Comparison of ENCODE assay signal across 13 mouse cellular contexts in the genomic region with DNA sequence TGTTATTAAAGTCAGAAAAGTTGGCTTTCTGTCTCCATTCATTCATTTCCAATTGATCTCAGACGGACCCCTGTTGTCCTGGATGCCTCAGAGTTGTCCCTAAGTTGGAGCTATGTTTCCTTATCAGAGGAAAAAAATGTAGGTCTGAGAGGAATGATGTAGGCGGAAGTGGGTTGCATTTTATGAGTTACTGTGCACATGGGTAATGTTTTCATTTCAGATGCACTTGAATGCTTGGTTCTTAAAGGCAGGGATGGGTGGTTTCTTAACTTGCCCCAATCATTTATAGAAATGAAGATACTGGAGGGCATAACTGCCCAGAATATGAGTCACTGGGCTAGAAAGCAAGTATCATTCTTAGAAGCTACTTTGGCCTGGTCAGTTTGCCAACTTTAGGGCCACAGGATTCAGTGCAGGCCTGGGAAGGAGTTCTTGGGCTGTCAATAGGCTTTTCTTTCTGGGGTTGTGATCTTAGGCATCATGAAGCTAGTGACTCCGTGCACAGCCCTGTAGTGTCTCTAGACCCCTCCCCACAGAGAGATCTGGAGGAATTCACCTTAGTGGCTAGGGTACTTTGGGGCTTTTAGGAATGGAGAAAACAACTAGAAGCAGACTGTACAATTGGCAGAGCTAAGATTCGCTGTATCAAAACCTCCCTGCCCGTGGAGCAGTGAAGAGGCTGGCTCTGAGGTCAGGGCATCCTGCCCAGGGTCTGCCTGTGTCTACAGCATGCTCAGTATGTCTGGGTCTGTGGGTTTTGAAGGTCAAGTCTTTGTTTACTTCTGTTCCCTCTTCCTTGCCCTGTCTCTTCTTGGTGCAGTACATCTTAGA. TPM values are rescaled to one million over a fixed set of nuclear protein-coding genes. Genes with fewer than 3 reads are reported as not detected.
DNase-seq lines count a peak whose midpoint lies in the region; ATAC-seq lines count a peak whose summit lies in the region.
"Had no signal": no experiment of that assay in that cellular context is flagged by ENCODE, and none has a peak within 500 bp of the region (broad histone marks: within the 10 kb centered on the region; RNA-seq: fewer than 3 reads in every experiment).

No protein-coding gene starts in this region.

- peaks cover 26% of the 10 kb centered on the region for H3K27me3 ChIP-seq in forebrain, embryonic 13.5 days
- peaks cover 63% of the 10 kb centered on the region for H3K27me3 ChIP-seq in forebrain, embryonic 12.5 days
- H3K27me3 ChIP-seq in megakaryocyte, embryonic 14.5 days (replicated peaks), result peaks cover 23% of the 10 kb centered on the region

- H3K9me3 ChIP-seq in forebrain, embryonic 13.5 days (replicated peaks), result no peaks in the 10 kb centered on the region
- H3K9me3 ChIP-seq in forebrain, embryonic 12.5 days, result no peaks in the 10 kb centered on the region
- H3K9me3 ChIP-seq in megakaryocyte, embryonic 14.5 days, result no peaks in the 10 kb centered on the region
- H3K9me3 ChIP-seq: heart, embryonic 13.5 days; limb, embryonic 15.5 days had no signal

- H3K27ac ChIP-seq in forebrain, embryonic 13.5 days, result peak overlapping the region; percentile 87
- H3K27ac ChIP-seq in forebrain, embryonic 12.5 days, result no peak overlapping the region
- H3K27ac ChIP-seq: heart, embryonic 13.5 days; limb, embryonic 15.5 days had no signal

- peak overlapping the region; percentile 90; the same call in 1 of the 2 replicates for H3K4me2 ChIP-seq in forebrain, embryonic 13.5 days
- no peak overlapping the region for H3K4me2 ChIP-seq in forebrain, embryonic 12.5 days

- no peaks in the 10 kb centered on the region for H3K36me3 ChIP-seq in forebrain, embryonic 13.5 days (ENCODE audit: poor library complexity, severe bottlenecking)
- H3K36me3 ChIP-seq in forebrain, embryonic 12.5 days (replicated peaks), result no peaks in the 10 kb centered on the region
- peaks cover 9% of the 10 kb centered on the region for H3K36me3 ChIP-seq in megakaryocyte, embryonic 14.5 days (replicated peaks; ENCODE audit: low read length)
- H3K36me3 ChIP-seq: heart, embryonic 13.5 days; limb, embryonic 15.5 days had no signal

- WGBS in forebrain, embryonic 13.5 days, result 75% methylated on average over 5 of the region's 5 CpGs
- 80% methylated on average over 5 of the region's 5 CpGs for WGBS in forebrain, embryonic 12.5 days

- peaks cover 44% of the 10 kb centered on the region for H3K4me1 ChIP-seq in forebrain, embryonic 13.5 days
- peaks cover 22% of the 10 kb centered on the region for H3K4me1 ChIP-seq in forebrain, embryonic 12.5 days
- H3K4me1 ChIP-seq in megakaryocyte, embryonic 14.5 days, result peaks cover 91% of the 10 kb centered on the region

- no peak overlapping the region for H3K4me3 ChIP-seq in forebrain, embryonic 13.5 days
- H3K4me3 ChIP-seq in forebrain, embryonic 12.5 days (replicated peaks), result no peak overlapping the region
- peak overlapping the region; percentile 96 for H3K4me3 ChIP-seq in megakaryocyte, embryonic 14.5 days (replicated peaks)
- H3K4me3 ChIP-seq: heart, embryonic 13.5 days had no signal

- peak; percentile 72 for DNase-seq in 3T3-L1 (ENCODE audit: low read depth, low spot score)
- DNase-seq in cerebellum, postnatal 14 days, result peak; percentile 62 to 65
- DNase-seq in heart, adult 18-20 months, result no peak
- DNase-seq in heart, postnatal 25 days (ENCODE audit: low spot score), result no peak
- DNase-seq: embryo, embryonic 11 days; lung, postnatal 10 days had no signal

- H3K9ac ChIP-seq in forebrain, embryonic 13.5 days, result no peak overlapping the region
- H3K9ac ChIP-seq in forebrain, embryonic 12.5 days, result no peak overlapping the region
- H3K9ac ChIP-seq: limb, embryonic 15.5 days had no signal

- no peak for ATAC-seq in forebrain, embryonic 13.5 days
- no peak for ATAC-seq in forebrain, embryonic 12.5 days (ENCODE audit: low FRiP score)
- no peak for ATAC-seq in megakaryocyte, adult 5-6 weeks (ENCODE audit: poor library complexity, severe bottlenecking)
- ATAC-seq: intestine, embryonic 16.5 days had no signal

- intact Hi-C loops in heart, postnatal 25 days (cut with DNase I), result loop anchor here (5.0 kb wide), 2 partner anchors 34 to 76 kb away; no protein-coding TSS in a partner anchor

RNA-seq across cellular contexts. Expression of gene Sema7a, which starts 1.5 kb away (rescaled TPM):
- polyA plus RNA-seq in forebrain, embryonic 13.5 days (2015; fragmentation: Nextera tagmentation; extraction: Ambion mirVana), result 1.1 and 2.2 TPM in 2 replicates
- polyA plus RNA-seq in forebrain, embryonic 12.5 days (2016; fragmentation: Nextera tagmentation; extraction: Ambion mirVana), result 0.43 and 1.4 TPM in 2 replicates
- polyA plus RNA-seq in megakaryocyte, embryonic 14.5 days (2012; ENCODE audit: insufficient read depth, low replicate concordance), result 7.2 and 10.4 TPM in 2 replicates
- total RNA-seq in megakaryocyte, adult 5-6 weeks (2015), result 1.1 and 1.4 TPM in 2 replicates
- total RNA-seq in megakaryocyte, adult 5-6 weeks (2017), result 3.9 and 5.0 TPM in 2 replicates
- total RNA-seq in heart, adult 18-20 months (2021), result 10 to 100 TPM; 31.7 to 31.8 TPM
- 10 to 100 TPM; 18.8 to 28.5 TPM for total RNA-seq in heart, postnatal 25 days (2021)

RNA-seq across cellular contexts. Expression of gene Ubl7, which starts 27.7 kb away (rescaled TPM):
- 164 and 165 TPM in 2 replicates for polyA plus RNA-seq in forebrain, embryonic 13.5 days (2015; fragmentation: Nextera tagmentation; extraction: Ambion mirVana)
- polyA plus RNA-seq in forebrain, embryonic 12.5 days (2016; fragmentation: Nextera tagmentation; extraction: Ambion mirVana), result 129 and 138 TPM in 2 replicates
- 138 and 474 TPM in 2 replicates for polyA plus RNA-seq in megakaryocyte, embryonic 14.5 days (2012; ENCODE audit: insufficient read depth, low replicate concordance)
- total RNA-seq in megakaryocyte, adult 5-6 weeks (2015), result 82.3 and 95.7 TPM in 2 replicates
- total RNA-seq in megakaryocyte, adult 5-6 weeks (2017), result 22.8 and 27.7 TPM in 2 replicates
- 10 to 100 TPM; 84.5 to 91.1 TPM for total RNA-seq in heart, adult 18-20 months (2021)
- total RNA-seq in heart, postnatal 25 days (2021), result 10 to 100 TPM; 70.8 to 80.1 TPM

Comparison
In these comparisons a context has a peak if more than half of its experiments do, and no peak if none do; other contexts are left out.
1. DNase-seq: peak in 3T3-L1 (single experiment) and cerebellum, postnatal 14 days (2 of 2); none in heart, adult 18-20 months (0 of 2) and heart, postnatal 25 days (single experiment).